Mouse (Mus musculus): ENCODE results near the gene Atg2b. TPM values are rescaled to one million over a fixed set of nuclear protein-coding genes. Genes with fewer than 3 reads are reported as not detected.

Gene Atg2b
- total and polyA plus RNA-seq, 3 experiments = 28.3 to 35.9 TPM; not detected in 1

- DNase-seq (ENCODE audit: low read depth, low spot score) = peak; percentile 90
- Histone ChIP-seq H3K9me3 (replicated peaks; ENCODE audit: insufficient read depth, low read length) (no peaks in the 10 kb centered on the region), H3K79me2 (ENCODE audit: control insufficient read depth, insufficient read depth, low read length, poor library complexity) (no peaks in the 10 kb centered on the region), H3K27me3 (ENCODE audit: control insufficient read depth in 1 of 2, insufficient read depth in 2 of 2, low read length in 2 of 2) (no peaks in the 10 kb centered on the region), H3K9ac (ENCODE audit: control insufficient read depth, low read depth, low read length, poor library complexity, severe bottlenecking) (no peak overlapping the region), H3K4me3 (ENCODE audit: control insufficient read depth in 1 of 2, insufficient read depth in 1 of 2, low read depth in 2 of 2, low read length in 2 of 2) (no peak overlapping the region), H3K4me1 (ENCODE audit: control insufficient read depth in 1 of 2, insufficient read depth in 2 of 2, low read length in 2 of 2) (peaks cover 35 to 52% of the 10 kb centered on the region in 2 experiments), H3K27ac (ENCODE audit: control insufficient read depth, low read depth, low read length) (peak overlapping the region; percentile 94), H3K36me3 (ENCODE audit: control insufficient read depth in 1 of 2, insufficient read depth in 2 of 2, low read length in 2 of 2) (peaks cover 0 to 48% of the 10 kb centered on the region in 2 experiments; a peak in 2 of 4 replicates)
- TF ChIP-seq MAZ (IDR thresholded peaks at IDR 0.05; ENCODE audit: low read depth, low read length) (no peak; the same call in 1 of the 2 replicates), ETS1 (IDR thresholded peaks at IDR 0.05; ENCODE audit: low read depth, low read length) (peak; percentile 81), BHLHE40 (IDR thresholded peaks at IDR 0.05; ENCODE audit: borderline replicate concordance, low read depth, low read length) (0 out of 2 replicates have a peak, but pooled peaks have one; percentile 16), MYB (IDR thresholded peaks at IDR 0.05; ENCODE audit: low read depth, low read length) (peak; percentile 91), HCFC1 (IDR thresholded peaks at IDR 0.05; ENCODE audit: low read depth, low read length) (0 out of 2 replicates have a peak, but pooled peaks have one; percentile 37), E2F4 (IDR thresholded peaks at IDR 0.05; ENCODE audit: borderline replicate concordance, low read depth, low read length) (no peak), ZKSCAN1 (IDR thresholded peaks at IDR 0.05; ENCODE audit: low read depth, low read length) (no peak), ZMIZ1 (IDR thresholded peaks at IDR 0.05; ENCODE audit: low read depth, low read length) (no peak; the same call in 1 of the 2 replicates), MYC (IDR thresholded peaks at IDR 0.05; ENCODE audit: low read depth, low read length) (peak; percentile 90), EP300 (IDR thresholded peaks at IDR 0.05; ENCODE audit: low read depth in 1 of 2, low read length in 2 of 2) (peak; percentile 87 to 98), POLR2A (IDR thresholded peaks at IDR 0.05; ENCODE audit: control insufficient read depth in 1 of 2, insufficient read depth in 1 of 2, low read depth in 1 of 2, low read length in 2 of 2, poor library complexity in 1 of 2) (peak in 1 of 2 experiments; percentile 42; a peak in 2 of 4 replicates), MXI1 (IDR thresholded peaks at IDR 0.05; ENCODE audit: low read depth, low read length) (no peak; the same call in 1 of the 2 replicates), NRF1 (IDR thresholded peaks at IDR 0.05; ENCODE audit: insufficient read depth, low read depth, low read length, poor library complexity, severe bottlenecking) (no peak), KAT2A (conservative IDR thresholded peaks at IDR 0.05; ENCODE audit: low read depth, low read length) (no peak), USF1 (IDR thresholded peaks at IDR 0.05; ENCODE audit: low read depth, low read length) (no peak), MEF2A (IDR thresholded peaks at IDR 0.05; ENCODE audit: extremely low read depth, insufficient replicate concordance, low read depth, low read length, poor library complexity, severe bottlenecking) (no peak), POLR2AphosphoS5 (IDR thresholded peaks at IDR 0.05; ENCODE audit: borderline replicate concordance, low read depth, low read length) (no peak), CTCF (IDR thresholded peaks at IDR 0.05 in 2 of 3, conservative IDR thresholded peaks at IDR 0.05 in 1 of 3; ENCODE audit: control insufficient read depth in 1 of 3, insufficient read depth in 1 of 3, low read depth in 2 of 3, low read length in 3 of 3, poor library complexity in 1 of 3, severe bottlenecking in 1 of 3) (no peak), JUND (IDR thresholded peaks at IDR 0.05; ENCODE audit: low read depth, low read length) (no peak), SMC3 (IDR thresholded peaks at IDR 0.05; ENCODE audit: low read depth, low read length) (no peak), MAFK (IDR thresholded peaks at IDR 0.05; ENCODE audit: borderline replicate concordance, low read depth, low read length) (peak; percentile 31; the same call in 1 of the 2 replicates), USF2 (IDR thresholded peaks at IDR 0.05; ENCODE audit: borderline replicate concordance in 1 of 2, insufficient read depth in 1 of 2, low read depth in 1 of 2, low read length in 2 of 2) (no peak), RAD21 (IDR thresholded peaks at IDR 0.05; ENCODE audit: low read depth, low read length) (no peak), GABPA (IDR thresholded peaks at IDR 0.05; ENCODE audit: low read depth, low read length) (no peak), MAX (IDR thresholded peaks at IDR 0.05; ENCODE audit: low read length) (peak; percentile 61; the same call in 1 of the 2 replicates), TBP (IDR thresholded peaks at IDR 0.05; ENCODE audit: low read depth, low read length) (no peak), SIN3A (IDR thresholded peaks at IDR 0.05; ENCODE audit: low read length) (peak; percentile 59; the same call in 1 of the 2 replicates), TCF12 (IDR thresholded peaks at IDR 0.05; ENCODE audit: low read depth, low read length) (peak; percentile 84), ELF1 (IDR thresholded peaks at IDR 0.05; ENCODE audit: low read depth, low read length) (no peak), UBTF (IDR thresholded peaks at IDR 0.05; ENCODE audit: borderline replicate concordance, insufficient read depth, low read depth, low read length) (no peak), GATA1 (IDR thresholded peaks at IDR 0.05; ENCODE audit: low read depth, low read length) (peak; percentile 74), CHD2 (IDR thresholded peaks at IDR 0.05; ENCODE audit: low read length) (no peak), POLR2AphosphoS2 (IDR thresholded peaks at IDR 0.05; ENCODE audit: low read length) (no peak), ZC3H11A (IDR thresholded peaks at IDR 0.05; ENCODE audit: low read depth, low read length) (no peak), TAL1 (IDR thresholded peaks at IDR 0.05; ENCODE audit: low read length) (peak; percentile 47; the same call in 1 of the 2 replicates), RCOR1 (IDR thresholded peaks at IDR 0.05; ENCODE audit: low read depth, low read length) (peak; percentile 72), NELFE (IDR thresholded peaks at IDR 0.05; ENCODE audit: low read depth, low read length) (no peak)
Observed at GRCm38 (mm10) chr12:105727268-105727667, 42.3 kb upstream of the Atg2b start.

Measured in MEL (cell line).